Mouse (Mus musculus): ENCODE data around the gene Gm49380. TPM values are rescaled to one million over a fixed set of nuclear protein-coding genes. Genes with fewer than 3 reads are reported as not detected.

The Gm49380 gene
- polyA plus RNA-seq, 1 experiment = 0.67 TPM

GRCm38 (mm10) chr9:44045884-44046272 lies 67.4 kb downstream of the Gm49380 start:
- Histone ChIP-seq H3K36me3 (ENCODE audit: control insufficient read depth, insufficient read depth, low read length, poor library complexity, severe bottlenecking) (no peaks in the 10 kb centered on the region), H3K4me1 (ENCODE audit: control insufficient read depth, insufficient read depth, low read length) (peaks cover 2% of the 10 kb centered on the region), H3K9ac (ENCODE audit: low read depth, poor library complexity, severe bottlenecking) (no peak overlapping the region), H3K4me3 (ENCODE audit: low read depth, low read length) (no peak overlapping the region), H3K9me3 (replicated peaks; ENCODE audit: control insufficient read depth, insufficient read depth, low read length, poor library complexity, severe bottlenecking) (no peaks in the 10 kb centered on the region), H3K27me3 (ENCODE audit: control insufficient read depth, insufficient read depth, low read length, poor library complexity, severe bottlenecking) (no peaks in the 10 kb centered on the region), H3K27ac (ENCODE audit: insufficient read depth, low read length) (no peak overlapping the region)
- TF ChIP-seq EP300 (IDR thresholded peaks at IDR 0.05; ENCODE audit: insufficient read depth, low read depth, low read length) (no peak), POLR2A (IDR thresholded peaks at IDR 0.05; ENCODE audit: insufficient read depth, low read length) (no peak), CTCF (IDR thresholded peaks at IDR 0.05; ENCODE audit: low read depth, low read length) (no peak)

- Histone ChIP-seq H3K9me3 (replicated peaks; ENCODE audit: control insufficient read depth, insufficient read depth, low read length, poor library complexity, severe bottlenecking) (no peaks in the 10 kb centered on the region), H3K4me3 (ENCODE audit: low read depth, low read length) (no peak overlapping the region), H3K27ac (ENCODE audit: insufficient read depth, low read length) (no peak overlapping the region), H3K4me1 (ENCODE audit: control insufficient read depth, insufficient read depth, low read length) (peaks cover 2% of the 10 kb centered on the region), H3K36me3 (ENCODE audit: control insufficient read depth, insufficient read depth, low read length, poor library complexity, severe bottlenecking) (no peaks in the 10 kb centered on the region), H3K9ac (ENCODE audit: low read depth, poor library complexity, severe bottlenecking) (no peak overlapping the region), H3K27me3 (ENCODE audit: control insufficient read depth, insufficient read depth, low read length, poor library complexity, severe bottlenecking) (no peaks in the 10 kb centered on the region)
- TF ChIP-seq CTCF (IDR thresholded peaks at IDR 0.05; ENCODE audit: low read depth, low read length) = no peak
- TF ChIP-seq POLR2A (IDR thresholded peaks at IDR 0.05; ENCODE audit: insufficient read depth, low read length) = no peak
- no peak for TF ChIP-seq EP300 (IDR thresholded peaks at IDR 0.05; ENCODE audit: insufficient read depth, low read depth, low read length)
Observed at GRCm38 (mm10) chr9:44045158-44045883, 68.0 kb downstream of the Gm49380 start.

GRCm38 (mm10) chr9:44044426-44045157 lies 68.7 kb downstream of the Gm49380 start:
- TF ChIP-seq CTCF (IDR thresholded peaks at IDR 0.05; ENCODE audit: low read depth, low read length) (no peak), POLR2A (IDR thresholded peaks at IDR 0.05; ENCODE audit: insufficient read depth, low read length) (no peak), EP300 (IDR thresholded peaks at IDR 0.05; ENCODE audit: insufficient read depth, low read depth, low read length) (no peak)
- H3K36me3 ChIP-seq (ENCODE audit: control insufficient read depth, insufficient read depth, low read length, poor library complexity, severe bottlenecking) = no peaks in the 10 kb centered on the region
- no peak overlapping the region for H3K4me3 ChIP-seq (ENCODE audit: low read depth, low read length)
- H3K4me1 ChIP-seq (ENCODE audit: control insufficient read depth, insufficient read depth, low read length) = peaks cover 2% of the 10 kb centered on the region
- H3K27me3 ChIP-seq (ENCODE audit: control insufficient read depth, insufficient read depth, low read length, poor library complexity, severe bottlenecking) = no peaks in the 10 kb centered on the region
- H3K9me3 ChIP-seq (replicated peaks; ENCODE audit: control insufficient read depth, insufficient read depth, low read length, poor library complexity, severe bottlenecking) = no peaks in the 10 kb centered on the region
- H3K9ac ChIP-seq (ENCODE audit: low read depth, poor library complexity, severe bottlenecking) = no peak overlapping the region
- H3K27ac ChIP-seq (ENCODE audit: insufficient read depth, low read length) = no peak overlapping the region

GRCm38 (mm10) chr9:44043708-44044425 lies 69.4 kb downstream of the Gm49380 start:
- peaks cover 2% of the 10 kb centered on the region for H3K4me1 ChIP-seq (ENCODE audit: control insufficient read depth, insufficient read depth, low read length)
- H3K9ac ChIP-seq (ENCODE audit: low read depth, poor library complexity, severe bottlenecking) = peak overlapping the region; percentile 11; the same call in 1 of the 2 replicates
- TF ChIP-seq POLR2A (IDR thresholded peaks at IDR 0.05; ENCODE audit: insufficient read depth, low read length) (no peak), EP300 (IDR thresholded peaks at IDR 0.05; ENCODE audit: insufficient read depth, low read depth, low read length) (no peak), CTCF (IDR thresholded peaks at IDR 0.05; ENCODE audit: low read depth, low read length) (no peak)
- no peaks in the 10 kb centered on the region for H3K27me3 ChIP-seq (ENCODE audit: control insufficient read depth, insufficient read depth, low read length, poor library complexity, severe bottlenecking)
- no peaks in the 10 kb centered on the region for H3K36me3 ChIP-seq (ENCODE audit: control insufficient read depth, insufficient read depth, low read length, poor library complexity, severe bottlenecking)
- no peaks in the 10 kb centered on the region for H3K9me3 ChIP-seq (replicated peaks; ENCODE audit: control insufficient read depth, insufficient read depth, low read length, poor library complexity, severe bottlenecking)
- H3K4me3 ChIP-seq (ENCODE audit: low read depth, low read length) = peak overlapping the region; percentile 74
- H3K27ac ChIP-seq (ENCODE audit: insufficient read depth, low read length) = no peak overlapping the region

GRCm38 (mm10) chr9:44042836-44043707 lies 70.2 kb downstream of the Gm49380 start, which contains the start of gene Thy1:
Gene Thy1, plus strand, starts transcription at chr9:44043384.
- no peaks in the 10 kb centered on the region for H3K4me1 ChIP-seq (ENCODE audit: control insufficient read depth, insufficient read depth, low read length)
- no peaks in the 10 kb centered on the region for H3K36me3 ChIP-seq (ENCODE audit: control insufficient read depth, insufficient read depth, low read length, poor library complexity, severe bottlenecking)
- H3K9ac ChIP-seq (ENCODE audit: low read depth, poor library complexity, severe bottlenecking) = peak within 1 kb of the TSS; percentile 11; the same call in 1 of the 2 replicates
- no peak for TF ChIP-seq POLR2A (IDR thresholded peaks at IDR 0.05; ENCODE audit: insufficient read depth, low read length)
- TF ChIP-seq EP300 (IDR thresholded peaks at IDR 0.05; ENCODE audit: insufficient read depth, low read depth, low read length) = no peak
- TF ChIP-seq CTCF (IDR thresholded peaks at IDR 0.05; ENCODE audit: low read depth, low read length) = no peak
- no peaks in the 10 kb centered on the region; the same call in 1 of the 2 replicates for H3K9me3 ChIP-seq (replicated peaks; ENCODE audit: control insufficient read depth, insufficient read depth, low read length, poor library complexity, severe bottlenecking)
- H3K4me3 ChIP-seq (ENCODE audit: low read depth, low read length) = peak within 1 kb of the TSS; percentile 74
- H3K27me3 ChIP-seq (ENCODE audit: control insufficient read depth, insufficient read depth, low read length, poor library complexity, severe bottlenecking) = no peaks in the 10 kb centered on the region
- no peak within 1 kb of the TSS for H3K27ac ChIP-seq (ENCODE audit: insufficient read depth, low read length)
